Mouse (Mus musculus) layer of hippocampus, adult 2 months (tissue): Measurements from ENCODE around the gene Cfap46. TPM values are rescaled to one million over a fixed set of nuclear protein-coding genes. Genes with fewer than 3 reads are reported as not detected.

Experiments used
- DNase-seq, 2 experiments: peaks; one replicate each; pipeline ENCODE4 v3.0.0; 2022; ENCODE audit warnings: low spot score in 2 of 2
- H3K27ac ChIP-seq: fragments of 200-600 bp; 2 replicates; pipeline ENCODE4 v1.8.1; 2022
- H3K4me3 ChIP-seq: fragments of 200-600 bp; 2 replicates; pipeline ENCODE4 v1.8.1; 2022; ENCODE audit warnings: mild to moderate bottlenecking
- CTCF ChIP-seq: fragments of 200-600 bp; conservative IDR thresholded peaks from 2 replicates; pipeline ENCODE4 v1.8.1; 2022; ENCODE audit warnings: antibody characterized with exemption, mild to moderate bottlenecking, moderate library complexity
- total RNA-seq, 2 experiments: library from RNA; stranded (reverse); gene quantifications; 2 replicates each; pipeline ENCODE4 v1.2.3; 2021

Cfap46 gene
- total RNA-seq, 2 experiments from 2014 or later: 2.2 to 2.5 TPM

DNA sequence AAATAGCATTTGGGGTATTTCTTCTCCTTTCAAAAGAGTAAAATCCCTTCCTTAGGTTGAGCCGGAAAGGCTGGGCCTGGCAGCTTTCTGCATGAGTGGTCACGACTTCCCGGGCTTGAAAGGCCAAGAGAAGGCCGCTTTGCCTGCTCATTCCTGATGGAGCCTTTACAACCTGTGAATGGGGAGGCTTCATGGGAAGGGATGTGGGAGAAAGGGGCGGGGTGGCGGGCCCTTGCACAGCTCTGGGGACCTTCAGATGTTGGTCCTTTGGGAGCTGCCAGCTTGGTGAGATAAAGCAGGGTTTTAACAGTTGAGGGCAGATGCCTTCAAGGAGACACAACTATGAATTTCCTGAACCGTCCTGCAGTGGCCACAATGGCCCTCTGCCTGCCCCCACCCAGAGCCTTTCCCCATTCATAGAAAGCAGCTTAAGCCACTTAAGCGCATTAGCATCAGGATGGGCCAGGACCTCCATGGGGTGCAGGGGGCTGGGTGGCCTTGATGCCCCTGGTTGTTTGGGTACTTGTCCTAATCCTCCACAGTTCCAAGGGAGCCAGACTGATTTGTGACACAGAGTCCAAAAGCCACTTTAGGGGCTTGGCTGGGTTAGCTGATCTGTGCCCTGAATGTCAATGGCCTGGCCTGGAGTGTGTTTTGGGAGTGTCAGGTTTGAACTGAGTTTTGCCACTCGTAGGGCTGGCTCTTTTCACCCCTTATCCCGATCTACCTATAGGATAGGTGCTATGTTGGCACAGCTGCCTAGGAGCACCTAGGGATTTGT is 126.7 kb downstream of the Cfap46 start:
- Histone ChIP-seq H3K27ac (no peak overlapping the region), H3K4me3 (no peak overlapping the region)
- TF ChIP-seq CTCF: no peak
- DNase-seq: no peak

GRCm38 (mm10) chr7:139556331-139556730 is 127.3 kb downstream of the Cfap46 start:
- DNase-seq: no peak
- no peak overlapping the region for H3K27ac ChIP-seq
- TF ChIP-seq CTCF: no peak
- H3K4me3 ChIP-seq: no peak overlapping the region

- Histone ChIP-seq H3K4me3 (no peak overlapping the region), H3K27ac (no peak overlapping the region)
- no peak for TF ChIP-seq CTCF
- no peak for DNase-seq
These were observed 132.1 kb downstream of the Cfap46 start for GRCm38 (mm10) chr7:139551519-139551918.

Other genes starting within 250 kb of the Cfap46 start
- gene Nkx6-2, start 101.0 kb downstream of the Cfap46 start, total RNA-seq: 1 to 10 TPM; 8.0 to 8.2 TPM
- 10 to 100 TPM; 45.8 to 48.8 TPM for gene Adgra1, start 150.4 kb upstream of the Cfap46 start, total RNA-seq
- 10 to 100 TPM; 80.3 to 87.0 TPM for gene Kndc1, start 210.9 kb upstream of the Cfap46 start, total RNA-seq